Mouse (Mus musculus) limb, embryonic 14.5 days (tissue): Measurements from ENCODE around the gene Bex1. TPM values are rescaled to one million over a fixed set of nuclear protein-coding genes. Genes with fewer than 3 reads are reported as not detected.

Experiments used
- ATAC-seq: fragments of 200-750 bp; cut with Nextera tagmentation; 2 replicates; pipeline ENCODE4 v1.8.0; 2017; ENCODE audit warnings: low read depth, moderate number of reproducible peaks, moderate TSS enrichment; ENCODE audit not compliant: low FRiP score
- DNase-seq: peaks from one replicate; pipeline ENCODE4 v3.0.0-alpha.2; 2015; ENCODE audit warnings: low spot score
- H3K27ac ChIP-seq: fragments of 300-500 bp; sonication (generic); replicated peaks from 2 replicates; pipeline ENCODE4 v1.5.1; 2014; ENCODE audit warnings: low read depth, mild to moderate bottlenecking, low read length, moderate library complexity, mixed read lengths
- H3K27me3 ChIP-seq: fragments of 300-500 bp; sonication (generic); 2 replicates; pipeline ENCODE4 v1.6.1; 2014; ENCODE audit warnings: low read length, mixed read lengths; ENCODE audit not compliant: control insufficient read depth, insufficient read depth
- H3K36me3 ChIP-seq: fragments of 300-500 bp; sonication (generic); 2 replicates; pipeline ENCODE4 v1.6.1; 2014; ENCODE audit warnings: mild to moderate bottlenecking, low read length, moderate library complexity, mixed read lengths; ENCODE audit not compliant: control insufficient read depth, insufficient read depth
- H3K4me1 ChIP-seq: fragments of 300-500 bp; sonication (generic); 2 replicates; pipeline ENCODE4 v1.6.1; 2014; ENCODE audit warnings: antibody characterized with exemption, low read length, mixed read lengths; ENCODE audit not compliant: control insufficient read depth, insufficient read depth
- H3K4me2 ChIP-seq: fragments of 300-500 bp; sonication (generic); replicated peaks from 2 replicates; pipeline ENCODE4 v1.6.1; 2014; ENCODE audit warnings: low read depth, mild to moderate bottlenecking, low read length, moderate library complexity; ENCODE audit not compliant: severe bottlenecking
- H3K4me3 ChIP-seq: fragments of 300-500 bp; sonication (generic); replicated peaks from 2 replicates; pipeline ENCODE4 v1.5.1; 2014; ENCODE audit warnings: low read length
- H3K9ac ChIP-seq: fragments of 300-500 bp; sonication (generic); 2 replicates; pipeline ENCODE4 v1.6.1; 2014; ENCODE audit warnings: mild to moderate bottlenecking, low read depth, low read length, moderate library complexity; ENCODE audit not compliant: severe bottlenecking
- H3K9me3 ChIP-seq: fragments of 300-500 bp; sonication (generic); 2 replicates; pipeline ENCODE4 v1.6.1; 2016; ENCODE audit warnings: low read length; ENCODE audit not compliant: control insufficient read depth
- POLR2A ChIP-seq: fragments of 200-500 bp; IDR thresholded peaks from 2 replicates; pipeline ENCODE4 v1.8.0; 2012; ENCODE audit warnings: inconsistent platforms, mild to moderate bottlenecking, moderate library complexity, borderline replicate concordance; ENCODE audit not compliant: insufficient read depth, insufficient read length; ENCODE audit errors: extremely low read depth
- WGBS: fragments of 180-500 bp; shearing (Covaris S2); extraction: QIAGEN DNeasy Blood & Tissue Kit; methylation state at CpG from one replicate; pipeline ENCODE4 v1.1.7; 2014; 5-methylcytosine and 5-hydroxymethylcytosine counted together
- polyA plus RNA-seq, 2 experiments: library from polyadenylated mRNA; depleted of rRNA in 1 of 2; stranded (reverse) in 1 of 2; unstranded in 1 of 2; fragments of >200 nt; fragmentation: Nextera tagmentation in 1 of 2; extraction: Ambion mirVana in 1 of 2; gene quantifications; 2 replicates each; pipeline versions ENCODE4 v1.2.1 to v1.2.3; 2012 to 2014

The Bex1 gene
- polyA plus RNA-seq, 2 experiments: 92.3 to 112 TPM

DNA sequence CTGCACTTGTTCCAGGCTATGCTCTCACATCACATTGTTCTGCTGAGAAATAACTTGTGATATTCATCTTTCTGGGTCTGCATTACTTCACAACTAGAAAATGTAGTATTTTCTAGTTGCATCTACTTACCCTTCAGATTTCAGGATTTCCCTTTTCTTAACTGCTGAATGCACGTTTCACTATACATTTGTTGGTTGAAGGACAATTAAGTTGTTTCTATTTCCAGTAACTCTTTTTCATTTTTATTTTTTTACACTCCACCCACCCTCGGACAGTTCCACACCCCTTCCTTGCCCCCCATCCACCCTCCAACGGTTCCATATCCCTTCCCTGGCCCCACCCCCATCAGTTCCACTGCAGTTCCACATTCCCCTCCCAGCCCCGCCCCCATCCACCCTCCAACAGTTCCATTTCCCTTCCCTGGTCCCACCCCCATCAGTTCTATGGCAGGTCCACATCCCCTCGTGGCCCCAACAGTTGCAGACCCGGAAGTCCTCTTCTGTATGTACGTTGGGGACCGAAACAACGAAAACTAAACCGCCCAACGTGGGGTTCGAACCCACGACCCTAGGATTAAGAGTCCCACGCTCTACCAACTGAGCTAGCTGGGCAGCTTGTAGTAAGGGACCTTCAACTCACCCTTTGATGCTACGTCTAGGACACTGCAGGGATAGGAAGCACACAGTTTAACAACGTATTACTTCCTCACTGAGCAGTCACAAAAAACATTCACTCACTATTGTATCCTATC lies 19.9 kb downstream of the Bex1 start:
- no peak for DNase-seq
- 76% methylated on average over 16 of the region's 16 CpGs for WGBS

DNA sequence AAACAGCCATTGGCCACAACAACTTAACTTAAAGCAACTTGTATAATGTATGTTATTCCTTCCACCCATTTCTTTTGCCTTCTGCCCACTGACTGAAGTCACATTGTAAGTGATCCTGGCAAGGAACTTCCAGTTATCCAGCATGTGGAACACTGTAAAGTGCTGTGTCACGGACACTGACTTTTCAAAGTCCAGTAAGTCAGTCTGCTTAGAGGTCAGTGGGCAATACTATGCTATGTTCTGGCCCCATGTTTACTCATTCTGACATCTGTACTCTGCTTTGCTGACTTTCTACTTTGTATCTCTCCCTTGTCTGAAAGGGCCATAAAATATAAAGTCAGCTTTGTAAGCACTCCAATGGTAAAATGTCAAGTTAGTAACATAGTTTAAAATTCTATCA lies 32.2 kb downstream of the Bex1 start:
- no peak overlapping the region for H3K9ac ChIP-seq
- no peak overlapping the region for H3K4me2 ChIP-seq
- WGBS: 85% methylated on average over 1 of the region's 1 CpGs
- no peak overlapping the region for H3K27ac ChIP-seq
- H3K9me3 ChIP-seq: no peaks in the 10 kb centered on the region
- no peaks in the 10 kb centered on the region for H3K36me3 ChIP-seq
- H3K4me1 ChIP-seq: no peaks in the 10 kb centered on the region
- ATAC-seq (no peak), DNase-seq (no peak)
- TF ChIP-seq POLR2A: no peak
- no peaks in the 10 kb centered on the region for H3K27me3 ChIP-seq
- H3K4me3 ChIP-seq: no peak overlapping the region

More for the DNA sequence above, 19.9 kb downstream of the Bex1 start:
- Histone ChIP-seq H3K4me1 (no peaks in the 10 kb centered on the region), H3K27ac (no peak overlapping the region), H3K36me3 (no peaks in the 10 kb centered on the region), H3K9ac (no peak overlapping the region), H3K4me2 (no peak overlapping the region), H3K9me3 (no peaks in the 10 kb centered on the region), H3K4me3 (no peak overlapping the region), H3K27me3 (no peaks in the 10 kb centered on the region)
- no peak for ATAC-seq
- no peak for TF ChIP-seq POLR2A

DNA sequence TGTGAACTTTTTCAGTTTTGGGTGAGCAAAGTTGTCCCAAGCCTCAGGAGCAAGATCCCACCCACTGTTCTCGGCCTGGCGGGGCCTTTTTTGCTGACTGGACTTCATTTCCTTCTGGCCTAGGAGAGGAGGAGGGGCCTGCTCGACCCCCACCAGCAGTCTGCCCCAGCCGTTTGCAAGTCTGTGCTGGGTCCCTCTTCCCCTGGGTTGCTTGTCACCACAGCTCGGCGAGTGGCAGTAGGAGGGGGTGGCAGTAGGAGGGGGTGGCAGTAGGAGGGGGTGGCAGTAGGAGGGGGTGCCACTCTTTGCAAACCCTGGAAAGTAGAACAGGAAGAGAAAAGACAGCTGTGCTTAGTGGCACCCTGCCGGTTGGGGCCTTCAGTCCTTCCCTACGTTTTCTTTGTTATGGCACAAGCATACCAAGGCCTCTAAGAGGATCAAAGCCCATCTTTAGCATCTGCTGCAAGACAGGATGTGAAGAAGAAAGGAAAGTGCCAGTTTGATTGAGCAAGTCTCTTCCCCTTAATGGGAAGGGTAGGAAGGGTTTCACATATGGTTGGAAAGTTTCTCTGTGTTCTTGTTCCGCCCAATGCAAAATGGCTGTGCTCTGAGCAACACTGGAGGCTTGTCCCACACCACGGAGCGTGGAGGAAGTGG lies 34.3 kb downstream of the Bex1 start:
- no peak for TF ChIP-seq POLR2A
- H3K36me3 ChIP-seq: no peaks in the 10 kb centered on the region
- H3K4me1 ChIP-seq: no peaks in the 10 kb centered on the region
- H3K9ac ChIP-seq: no peak overlapping the region
- H3K4me3 ChIP-seq: no peak overlapping the region
- H3K4me2 ChIP-seq: no peak overlapping the region
- H3K27me3 ChIP-seq: no peaks in the 10 kb centered on the region
- DNase-seq: no peak
- no peak overlapping the region for H3K27ac ChIP-seq
- ATAC-seq: no peak
- 23% methylated on average over 11 of the region's 11 CpGs for WGBS
- no peaks in the 10 kb centered on the region for H3K9me3 ChIP-seq

DNA sequence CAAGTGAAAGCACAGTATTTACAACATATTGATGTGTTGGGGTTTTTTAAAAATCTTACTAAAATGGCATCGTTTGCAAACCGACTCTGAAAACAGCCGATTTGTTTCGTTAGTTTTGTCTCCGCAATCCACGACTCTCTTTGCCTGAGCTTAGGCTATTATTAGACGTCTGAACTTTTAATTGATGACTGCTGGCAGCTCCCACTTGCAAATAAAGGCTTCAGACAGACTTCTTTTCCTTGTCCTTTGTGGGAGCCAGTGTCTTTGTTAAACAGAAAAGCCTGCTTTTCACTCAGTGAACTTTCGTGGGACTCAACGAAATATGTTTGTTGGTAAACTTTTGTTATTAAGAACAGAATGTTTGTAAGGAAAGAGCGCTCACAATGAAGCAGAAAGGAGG lies 42.5 kb downstream of the Bex1 start:
- Histone ChIP-seq H3K27ac (peak overlapping the region; percentile 67; the same call in 1 of the 2 replicates), H3K9me3 (no peaks in the 10 kb centered on the region), H3K4me2 (peak overlapping the region; percentile 48), H3K36me3 (peaks cover 8% of the 10 kb centered on the region; the same call in 1 of the 2 replicates), H3K4me1 (no peaks in the 10 kb centered on the region), H3K4me3 (peak overlapping the region; percentile 55), H3K27me3 (no peaks in the 10 kb centered on the region), H3K9ac (peak overlapping the region; percentile 43; the same call in 1 of the 2 replicates)
- DNase-seq (peak; percentile 9), ATAC-seq (no peak)
- WGBS: 32% methylated on average over 10 of the region's 10 CpGs
- TF ChIP-seq POLR2A: no peak

DNA sequence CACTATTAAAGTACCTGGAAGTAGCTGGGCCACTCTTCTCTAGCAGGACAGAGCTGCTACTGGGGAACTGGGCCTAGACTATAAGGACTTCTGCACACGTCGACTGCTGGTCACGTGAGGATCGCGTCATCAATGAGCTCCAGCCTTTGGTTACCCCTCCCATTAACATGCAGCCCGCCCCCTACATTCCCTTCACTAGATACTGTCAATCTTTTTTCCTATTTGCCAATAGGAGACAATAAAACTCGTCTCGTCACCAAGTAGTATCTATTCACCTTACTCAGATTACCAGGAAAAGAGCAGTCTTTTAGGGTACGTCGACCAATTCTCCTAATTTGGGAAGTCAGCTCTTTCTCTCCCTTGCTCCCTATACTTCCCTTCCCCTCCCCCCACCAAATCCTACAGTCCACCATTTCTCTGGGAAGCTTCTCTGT lies 43.2 kb downstream of the Bex1 start, which contains the start of gene Tceal8:
Tceal8 (minus strand) TSS at position 225 of the 434 bp plus-strand sequence.
- Histone ChIP-seq H3K27ac (peak within 1 kb of the TSS; percentile 91), H3K4me1 (no peaks in the 10 kb centered on the region), H3K4me3 (peak within 1 kb of the TSS; percentile 55), H3K9me3 (no peaks in the 10 kb centered on the region), H3K4me2 (peak within 1 kb of the TSS; percentile 48), H3K9ac (peak within 1 kb of the TSS; percentile 75), H3K27me3 (no peaks in the 10 kb centered on the region), H3K36me3 (peaks cover 8% of the 10 kb centered on the region; the same call in 1 of the 2 replicates)
- ATAC-seq (peak; percentile 97), DNase-seq (peak; percentile 95)
- TF ChIP-seq POLR2A: peak; percentile 55; the same call in 1 of the 2 replicates
- 19% methylated on average over 10 of the region's 10 CpGs for WGBS
